Mouse (Mus musculus): ENCODE measurements around the gene Elf2.

Elf2 gene

GRCm38 (mm10) chr3:51276421-51277111 lies 63.9 kb downstream of the Elf2 start:
- no peak for DNase-seq

- DNase-seq, result peak; percentile 100
Measured at GRCm38 (mm10) chr3:51275956-51276398, 64.5 kb downstream of the Elf2 start.

GRCm38 (mm10) chr3:51270069-51270817 lies 70.2 kb downstream of the Elf2 start:
- no peak for DNase-seq

GRCm38 (mm10) chr3:51268434-51268833 lies 72.0 kb downstream of the Elf2 start:
- no peak for DNase-seq

- DNase-seq, result no peak
Measured at GRCm38 (mm10) chr3:51262942-51263341, 77.5 kb downstream of the Elf2 start.

GRCm38 (mm10) chr3:51258070-51258469 lies 82.4 kb downstream of the Elf2 start:
- DNase-seq, result no peak

- DNase-seq, result no peak
Measured at GRCm38 (mm10) chr3:51256450-51256849, 84.0 kb downstream of the Elf2 start.

- no peak for DNase-seq
Measured at GRCm38 (mm10) chr3:51254784-51255183, 85.7 kb downstream of the Elf2 start.

- DNase-seq, result no peak
Measured at GRCm38 (mm10) chr3:51252689-51253402, 87.6 kb downstream of the Elf2 start.

- DNase-seq, result no peak
Measured at GRCm38 (mm10) chr3:51252223-51252622, 88.2 kb downstream of the Elf2 start.

GRCm38 (mm10) chr3:51251057-51251456 lies 89.4 kb downstream of the Elf2 start:
- DNase-seq, result no peak

GRCm38 (mm10) chr3:51249866-51250265 lies 90.6 kb downstream of the Elf2 start:
- no peak for DNase-seq

GRCm38 (mm10) chr3:51249460-51249859 lies 91.0 kb downstream of the Elf2 start:
- no peak for DNase-seq

GRCm38 (mm10) chr3:51248600-51248999 lies 91.9 kb downstream of the Elf2 start:
- DNase-seq, result no peak

GRCm38 (mm10) chr3:51247704-51248103 lies 92.8 kb downstream of the Elf2 start:
- DNase-seq, result no peak

GRCm38 (mm10) chr3:51239541-51239940 lies 100.9 kb downstream of the Elf2 start:
- no peak for DNase-seq

- no peak for DNase-seq
Measured at GRCm38 (mm10) chr3:51238515-51238914, 101.9 kb downstream of the Elf2 start.

- no peak for DNase-seq
Measured at GRCm38 (mm10) chr3:51234752-51235055, 105.8 kb downstream of the Elf2 start.

GRCm38 (mm10) chr3:51233918-51234751 lies 106.3 kb downstream of the Elf2 start:
- DNase-seq, result peak; percentile 58 to 70

- no peak for DNase-seq
Measured at GRCm38 (mm10) chr3:51233474-51233873, 107.0 kb downstream of the Elf2 start.

GRCm38 (mm10) chr3:51232205-51232910 lies 108.1 kb downstream of the Elf2 start:
- no peak for DNase-seq

GRCm38 (mm10) chr3:51231499-51231898 lies 109.0 kb downstream of the Elf2 start:
- no peak for DNase-seq

Data from thymus, adult 18-20 months (tissue).